Mouse (Mus musculus) liver, embryonic 16.5 days (tissue): ENCODE measurements around the gene Pxn. TPM values are rescaled to one million over a fixed set of nuclear protein-coding genes. Genes with fewer than 3 reads are reported as not detected.

Experiments
- ATAC-seq: fragments of 200-750 bp; cut with Nextera tagmentation; 2 replicates; pipeline ENCODE4 v1.8.0; 2017; ENCODE audit warnings: low read depth, mild to moderate bottlenecking, moderate number of reproducible peaks, moderate library complexity
- H3K27ac ChIP-seq: fragments of 300-500 bp; sonication (generic); 2 replicates; pipeline ENCODE4 v1.5.1; 2014; ENCODE audit warnings: mild to moderate bottlenecking, low read length
- H3K27me3 ChIP-seq: fragments of 300-500 bp; sonication (generic); 2 replicates; pipeline ENCODE4 v1.6.1; 2014; ENCODE audit warnings: low read depth, low read length, mixed read lengths; ENCODE audit not compliant: control insufficient read depth, insufficient read depth
- H3K36me3 ChIP-seq: fragments of 300-500 bp; sonication (generic); 2 replicates; pipeline ENCODE4 v1.6.1; 2014; ENCODE audit warnings: mild to moderate bottlenecking; ENCODE audit not compliant: control insufficient read depth, insufficient read depth
- H3K4me1 ChIP-seq: fragments of 300-500 bp; sonication (generic); 2 replicates; pipeline ENCODE4 v1.6.1; 2014; ENCODE audit warnings: low read depth, low read length, mixed read lengths; ENCODE audit not compliant: control insufficient read depth
- H3K4me2 ChIP-seq: fragments of 300-500 bp; sonication (generic); 2 replicates; pipeline ENCODE4 v1.6.1; 2014; ENCODE audit warnings: low read depth, low read length, mixed read lengths
- H3K4me3 ChIP-seq: fragments of 300-500 bp; sonication (generic); 2 replicates; pipeline ENCODE4 v1.5.1; 2014; ENCODE audit warnings: low read depth, mild to moderate bottlenecking, low read length
- H3K9ac ChIP-seq: fragments of 300-500 bp; sonication (generic); 2 replicates; pipeline ENCODE4 v1.6.1; 2014; ENCODE audit warnings: low read depth, low read length
- H3K9me3 ChIP-seq: fragments of 300-500 bp; sonication (generic); replicated peaks from 2 replicates; pipeline ENCODE4 v1.6.1; 2016; ENCODE audit warnings: low read length; ENCODE audit not compliant: control insufficient read depth
- WGBS: fragments of 180-500 bp; shearing (Covaris S2); extraction: QIAGEN DNeasy Blood & Tissue Kit; methylation state at CpG from one replicate; pipeline ENCODE4 v1.1.7; 2014; ENCODE audit not compliant: insufficient replicate concordance; 5-methylcytosine and 5-hydroxymethylcytosine counted together
- microRNA-seq: library from miRNA; unstranded; fragments of <30 nt; microRNA quantifications from one replicate; pipeline ENCODE4, GENCODE M21; 2016
- polyA plus RNA-seq: library from polyadenylated mRNA; unstranded; fragments of >200 nt; fragmentation: Nextera tagmentation; extraction: Ambion mirVana; gene quantifications from 2 replicates; pipeline ENCODE4 v1.2.1, GENCODE M21; 2015

Pxn gene
- polyA plus RNA-seq, 1 experiment from 2014 or later: 19.1 TPM

DNA sequence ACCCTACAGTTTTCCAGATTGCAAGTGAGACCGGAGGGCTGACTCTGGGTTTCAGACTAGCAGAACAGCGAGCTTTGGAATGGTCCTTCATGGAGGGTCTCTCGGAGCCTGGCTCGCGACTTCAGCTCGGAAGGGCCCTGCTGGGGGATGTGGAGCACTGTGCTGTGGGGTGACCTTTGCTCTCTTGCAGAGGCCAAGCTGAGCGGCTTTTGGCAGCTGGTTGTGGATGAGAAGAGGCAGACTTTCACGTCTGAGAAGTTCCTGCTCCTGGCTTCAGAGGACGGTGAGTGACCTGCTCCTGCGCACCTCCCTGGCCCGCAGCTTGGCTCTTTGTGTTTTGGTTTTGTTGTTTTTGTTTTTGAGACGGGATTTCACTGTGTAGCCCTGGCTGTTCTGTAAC, 79.1 kb downstream of the Pxn start:
- Histone ChIP-seq H3K9ac (no peak overlapping the region), H3K9me3 (peaks cover 5% of the 10 kb centered on the region; the same call in 1 of the 2 replicates), H3K4me2 (no peak overlapping the region), H3K4me1 (no peaks in the 10 kb centered on the region; the same call in 1 of the 2 replicates), H3K27me3 (no peaks in the 10 kb centered on the region), H3K36me3 (peaks cover 59% of the 10 kb centered on the region), H3K27ac (no peak overlapping the region), H3K4me3 (no peak overlapping the region)
- ATAC-seq: peak; percentile 41; the same call in 1 of the 2 replicates
- 75% methylated on average over 12 of the region's 12 CpGs for WGBS

DNA sequence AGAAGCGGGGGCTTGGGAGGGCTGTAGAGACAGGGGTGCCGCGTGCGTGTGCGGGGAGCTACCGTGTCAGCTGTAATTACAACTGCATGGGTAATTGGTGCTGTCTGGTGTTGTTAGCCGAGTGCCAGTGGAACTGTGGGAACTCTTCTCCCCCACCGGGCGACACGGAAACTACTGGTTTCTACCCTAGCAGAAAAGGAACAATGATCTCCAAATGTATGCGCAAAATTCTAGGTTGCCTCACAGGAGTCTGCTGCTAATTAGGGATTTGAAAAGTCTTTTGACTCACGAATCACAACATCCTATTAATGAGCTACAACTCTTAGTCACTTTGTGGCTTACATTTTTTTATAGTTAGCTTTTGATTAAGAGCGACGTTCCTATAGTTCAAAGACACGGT, 79.7 kb downstream of the Pxn start:
- ATAC-seq: no peak
- Histone ChIP-seq H3K9me3 (peaks cover 5% of the 10 kb centered on the region; the same call in 1 of the 2 replicates), H3K27me3 (no peaks in the 10 kb centered on the region), H3K4me1 (no peaks in the 10 kb centered on the region; the same call in 1 of the 2 replicates), H3K27ac (no peak overlapping the region), H3K9ac (no peak overlapping the region), H3K4me3 (no peak overlapping the region), H3K4me2 (no peak overlapping the region), H3K36me3 (peaks cover 55% of the 10 kb centered on the region)
- whole genome bisulfite sequencing: 88% methylated on average over 15 of the region's 15 CpGs

DNA sequence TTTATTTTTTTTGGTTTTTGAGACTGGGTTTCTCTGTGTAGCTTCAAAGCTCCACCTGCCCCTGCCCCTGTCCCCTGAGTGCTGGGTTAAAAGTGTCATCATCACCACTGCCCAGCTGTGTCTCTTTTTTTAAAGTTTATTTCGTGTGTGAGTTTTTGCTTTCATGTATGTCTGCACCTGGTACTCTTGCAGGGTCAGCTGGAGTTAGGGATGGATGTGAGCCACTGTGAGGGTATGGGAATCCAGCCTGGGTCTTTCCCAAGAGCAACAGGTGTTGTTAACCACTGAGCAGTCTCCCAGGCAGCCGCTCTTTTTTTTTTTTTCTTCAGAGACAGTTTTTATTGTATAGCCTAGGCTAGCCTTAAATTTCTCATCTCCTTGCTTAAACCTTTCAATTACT, 80.3 kb downstream of the Pxn start:
- no peak for ATAC-seq
- Histone ChIP-seq H3K27me3 (no peaks in the 10 kb centered on the region), H3K4me2 (no peak overlapping the region), H3K9ac (no peak overlapping the region), H3K9me3 (peaks cover 5% of the 10 kb centered on the region; the same call in 1 of the 2 replicates), H3K4me1 (no peaks in the 10 kb centered on the region; the same call in 1 of the 2 replicates), H3K4me3 (no peak overlapping the region), H3K27ac (no peak overlapping the region), H3K36me3 (peaks cover 49% of the 10 kb centered on the region)
- WGBS: 81% methylated on average over 2 of the region's 2 CpGs

DNA sequence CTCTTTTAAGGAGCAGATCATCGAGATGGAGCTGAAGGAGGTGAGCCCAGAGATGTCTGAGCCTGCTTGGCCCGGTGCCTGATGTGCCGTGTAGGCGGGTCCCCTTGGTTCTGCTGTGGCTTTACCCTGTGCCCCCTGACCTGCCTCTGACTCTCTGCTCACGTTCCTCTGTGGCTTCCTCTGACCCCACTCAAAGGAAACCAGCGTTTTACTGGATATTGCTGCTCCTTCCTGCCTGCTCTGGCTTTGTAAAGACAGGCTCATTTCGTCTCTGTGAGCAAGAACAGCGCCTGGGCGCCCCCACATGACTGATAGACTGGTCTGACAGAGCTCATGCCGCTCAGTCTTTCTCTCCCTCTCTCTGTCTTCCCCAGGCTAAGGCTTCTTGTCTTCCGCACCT, 84.6 kb downstream of the Pxn start:
- no peak overlapping the region for H3K4me3 ChIP-seq
- H3K4me2 ChIP-seq: no peak overlapping the region
- H3K9me3 ChIP-seq: no peaks in the 10 kb centered on the region
- H3K36me3 ChIP-seq: peaks cover 59% of the 10 kb centered on the region
- H3K27me3 ChIP-seq: no peaks in the 10 kb centered on the region
- H3K9ac ChIP-seq: no peak overlapping the region
- 48% methylated on average over 11 of the region's 11 CpGs for WGBS
- no peak overlapping the region for H3K27ac ChIP-seq
- H3K4me1 ChIP-seq: no peaks in the 10 kb centered on the region
- ATAC-seq: no peak

DNA sequence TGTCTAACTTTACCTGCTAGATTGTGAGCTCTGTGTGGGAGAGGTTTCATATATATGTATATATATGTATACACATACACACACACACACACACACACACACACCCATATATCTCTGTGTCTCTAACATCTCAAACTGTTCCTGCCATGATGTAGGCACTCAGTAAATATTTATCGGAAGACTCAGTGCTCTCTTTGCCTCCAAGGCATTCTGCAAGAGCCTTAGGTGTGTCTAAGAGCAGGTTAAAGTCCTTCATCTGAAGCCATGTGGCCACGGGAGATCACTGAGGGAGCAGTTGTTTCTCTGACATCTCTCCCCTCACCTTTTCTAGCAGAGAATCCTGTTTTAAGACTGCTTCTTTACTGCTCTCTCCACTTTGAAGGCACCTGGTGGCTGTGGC, 85.0 kb downstream of the Pxn start:
- 84% methylated on average over 2 of the region's 2 CpGs for WGBS
- no peak for ATAC-seq
- H3K4me3 ChIP-seq: no peak overlapping the region
- no peak overlapping the region for H3K4me2 ChIP-seq
- H3K9me3 ChIP-seq: no peaks in the 10 kb centered on the region
- no peaks in the 10 kb centered on the region for H3K4me1 ChIP-seq
- H3K9ac ChIP-seq: no peak overlapping the region
- H3K27ac ChIP-seq: no peak overlapping the region
- peaks cover 60% of the 10 kb centered on the region for H3K36me3 ChIP-seq
- H3K27me3 ChIP-seq: no peaks in the 10 kb centered on the region

DNA sequence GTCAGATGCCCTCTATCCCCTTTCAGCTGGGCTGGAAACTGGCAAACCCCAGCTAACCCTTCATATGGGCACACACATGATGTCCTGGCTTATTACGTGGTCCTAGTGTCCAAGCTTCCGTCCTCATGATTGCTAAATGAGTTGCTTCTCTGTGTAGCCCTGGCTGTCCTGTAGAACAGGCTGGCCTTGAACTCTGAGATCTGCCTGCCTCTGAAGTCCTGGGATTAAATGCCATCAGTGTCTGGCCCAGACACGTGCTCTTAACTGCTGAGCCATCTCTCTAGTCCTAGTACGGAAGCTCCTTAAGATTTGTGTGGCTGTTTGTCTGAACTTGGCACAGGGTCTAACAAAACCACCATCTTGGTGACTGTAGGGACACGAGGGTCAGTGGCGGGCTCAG, 97.1 kb downstream of the Pxn start:
- Histone ChIP-seq H3K27ac (no peak overlapping the region), H3K9ac (no peak overlapping the region), H3K4me1 (no peaks in the 10 kb centered on the region), H3K36me3 (peaks cover 40% of the 10 kb centered on the region), H3K27me3 (no peaks in the 10 kb centered on the region), H3K9me3 (no peaks in the 10 kb centered on the region), H3K4me2 (no peak overlapping the region), H3K4me3 (no peak overlapping the region)
- 83% methylated on average over 6 of the region's 6 CpGs for WGBS
- no peak for ATAC-seq

Small RNAs within 50 kb of the gene (microRNA-seq; reads per million reads assigned to microRNA genes)
- not detected for gene Mir7029

Other genes with a start within 250 kb of the Pxn start
- 111 and 137 TPM in 2 replicates for gene Rnf10, start 233.8 kb upstream of the Pxn start, polyA plus RNA-seq
- 25.2 and 26.7 TPM in 2 replicates for gene Coq5, start 227.0 kb upstream of the Pxn start, polyA plus RNA-seq
- gene Dynll1, start 205.7 kb upstream of the Pxn start, polyA plus RNA-seq: 470 and 491 TPM in 2 replicates
- 59.2 and 64.0 TPM in 2 replicates for gene Srsf9, start 179.5 kb upstream of the Pxn start, polyA plus RNA-seq
- 10.1 and 13.4 TPM in 2 replicates for gene Gatc, start 165.5 kb upstream of the Pxn start, polyA plus RNA-seq
- 24.5 and 26.2 TPM in 2 replicates for gene Triap1, start 165.5 kb upstream of the Pxn start, polyA plus RNA-seq
- gene Cox6a1, start 157.7 kb upstream of the Pxn start, polyA plus RNA-seq: 674 and 679 TPM in 2 replicates
- 0.25 and 0.27 TPM in 2 replicates for gene Msi1, start 77.1 kb upstream of the Pxn start, polyA plus RNA-seq
- not detected in 2 replicates for gene Pla2g1b, start 40.4 kb upstream of the Pxn start, polyA plus RNA-seq
- 4.6 and 6.5 TPM in 2 replicates for gene Sirt4, start 22.0 kb upstream of the Pxn start, polyA plus RNA-seq
- gene Rplp0, start 52.8 kb downstream of the Pxn start, polyA plus RNA-seq: 919 and 997 TPM in 2 replicates
- 14.1 and 14.8 TPM in 2 replicates for gene Gcn1l1, start 58.6 kb downstream of the Pxn start, polyA plus RNA-seq
- 3.2 and 4.1 TPM in 2 replicates for gene Rab35, start 125.2 kb downstream of the Pxn start, polyA plus RNA-seq
- 1.3 and 1.6 TPM in 2 replicates for gene Bicdl1, start 224.9 kb downstream of the Pxn start, polyA plus RNA-seq